Mouse (Mus musculus) kidney, embryonic 16.5 days (tissue): Measurements from ENCODE around the gene Ehd1. TPM values are rescaled to one million over a fixed set of nuclear protein-coding genes. Genes with fewer than 3 reads are reported as not detected.

Experiments used
- ATAC-seq: fragments of 200-750 bp; cut with Nextera tagmentation; 2 replicates; pipeline ENCODE4 v1.8.0; 2017; ENCODE audit warnings: moderate TSS enrichment; ENCODE audit not compliant: low FRiP score, low TSS enrichment
- H3K27ac ChIP-seq: fragments of 300-500 bp; sonication (generic); 2 replicates; pipeline ENCODE4 v1.5.1; 2014; ENCODE audit warnings: low read length
- H3K27me3 ChIP-seq: fragments of 300-500 bp; sonication (generic); 2 replicates; pipeline ENCODE4 v1.6.1; 2014; ENCODE audit warnings: low read length, control low read depth, mixed read lengths; ENCODE audit not compliant: insufficient read depth
- H3K36me3 ChIP-seq: fragments of 300-500 bp; sonication (generic); 2 replicates; pipeline ENCODE4 v1.6.1; 2014; ENCODE audit warnings: low read length, control low read depth, mixed read lengths; ENCODE audit not compliant: insufficient read depth
- H3K4me1 ChIP-seq: fragments of 300-500 bp; sonication (generic); 2 replicates; pipeline ENCODE4 v1.6.1; 2014; ENCODE audit warnings: low read length, control low read depth, mixed read lengths; ENCODE audit not compliant: insufficient read depth
- H3K4me2 ChIP-seq: fragments of 300-500 bp; sonication (generic); replicated peaks from 2 replicates; pipeline ENCODE4 v1.6.1; 2014; ENCODE audit warnings: low read depth, low read length
- H3K4me3 ChIP-seq: fragments of 300-500 bp; sonication (generic); 2 replicates; pipeline ENCODE4 v1.5.1; 2014; ENCODE audit warnings: mild to moderate bottlenecking, low read length
- H3K9ac ChIP-seq: fragments of 300-500 bp; sonication (generic); replicated peaks from 2 replicates; pipeline ENCODE4 v1.6.1; 2014; ENCODE audit warnings: low read length
- H3K9me3 ChIP-seq: fragments of 300-500 bp; sonication (generic); 2 replicates; pipeline ENCODE4 v1.6.1; 2016; ENCODE audit warnings: low read length, control low read depth
- WGBS: fragments of 180-500 bp; shearing (Covaris S2); extraction: QIAGEN DNeasy Blood & Tissue Kit; methylation state at CpG from one replicate; pipeline ENCODE4 v1.1.7; 2014; 5-methylcytosine and 5-hydroxymethylcytosine counted together
- polyA plus RNA-seq: library from polyadenylated mRNA; unstranded; fragments of >200 nt; fragmentation: Nextera tagmentation; extraction: Ambion mirVana; gene quantifications from 2 replicates; pipeline ENCODE4 v1.2.1, GENCODE M21; 2015

Ehd1 gene
- polyA plus RNA-seq, 1 experiment from 2014 or later: 84.2 TPM

DNA sequence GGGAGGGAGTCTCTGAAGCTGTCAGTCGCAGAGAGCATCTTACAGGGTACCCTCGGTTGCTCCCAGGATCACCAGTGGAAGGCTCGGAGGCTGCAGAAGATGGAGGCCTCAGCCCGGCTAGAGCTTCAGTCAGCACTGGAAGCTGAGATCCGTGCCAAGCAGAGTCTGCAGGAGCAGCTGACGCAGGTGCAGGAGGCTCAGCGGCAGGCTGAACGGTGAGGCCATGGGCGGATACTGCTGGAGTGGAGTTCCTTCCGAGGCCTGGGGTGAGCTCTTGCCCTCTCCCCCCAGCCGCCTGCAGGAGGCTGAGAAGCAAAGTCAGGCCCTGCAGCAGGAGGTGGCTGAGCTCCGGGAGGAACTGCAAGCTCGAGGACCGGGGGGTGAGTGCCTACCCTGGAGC lies 39.0 kb downstream of the Ehd1 start:
- no peak for ATAC-seq
- 74% methylated on average over 14 of the region's 14 CpGs for WGBS

DNA sequence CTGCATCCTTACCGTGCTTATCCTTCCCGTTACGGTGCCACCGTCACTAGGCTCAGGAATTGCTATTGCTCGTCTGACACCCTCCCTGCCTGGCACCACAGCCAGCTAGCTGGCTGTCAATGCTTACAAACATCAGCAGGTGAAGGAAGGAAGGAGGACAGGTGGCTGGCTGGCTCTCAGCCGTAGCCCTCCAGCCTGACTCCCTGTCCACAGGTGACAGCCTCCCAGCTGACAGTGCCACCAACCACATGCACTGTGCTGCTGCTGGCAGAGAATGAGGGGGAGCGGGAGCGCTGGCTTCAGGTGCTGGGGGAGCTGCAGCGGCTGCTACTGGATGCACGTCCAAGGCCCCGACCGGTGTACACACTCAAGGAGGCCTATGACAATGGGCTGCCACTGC lies 41.6 kb downstream of the Ehd1 start:
- Histone ChIP-seq H3K4me2 (no peak overlapping the region), H3K36me3 (peaks cover 72% of the 10 kb centered on the region), H3K4me3 (no peak overlapping the region), H3K9me3 (no peaks in the 10 kb centered on the region), H3K4me1 (no peaks in the 10 kb centered on the region), H3K27ac (no peak overlapping the region), H3K9ac (no peak overlapping the region), H3K27me3 (no peaks in the 10 kb centered on the region)
- 91% methylated on average over 12 of the region's 12 CpGs for WGBS
- ATAC-seq: no peak

More for the DNA sequence above, 39.0 kb downstream of the Ehd1 start:
- Histone ChIP-seq H3K9ac (no peak overlapping the region), H3K4me1 (no peaks in the 10 kb centered on the region), H3K4me2 (no peak overlapping the region), H3K27me3 (no peaks in the 10 kb centered on the region), H3K9me3 (no peaks in the 10 kb centered on the region), H3K36me3 (peaks cover 65% of the 10 kb centered on the region), H3K27ac (no peak overlapping the region), H3K4me3 (no peak overlapping the region)

DNA sequence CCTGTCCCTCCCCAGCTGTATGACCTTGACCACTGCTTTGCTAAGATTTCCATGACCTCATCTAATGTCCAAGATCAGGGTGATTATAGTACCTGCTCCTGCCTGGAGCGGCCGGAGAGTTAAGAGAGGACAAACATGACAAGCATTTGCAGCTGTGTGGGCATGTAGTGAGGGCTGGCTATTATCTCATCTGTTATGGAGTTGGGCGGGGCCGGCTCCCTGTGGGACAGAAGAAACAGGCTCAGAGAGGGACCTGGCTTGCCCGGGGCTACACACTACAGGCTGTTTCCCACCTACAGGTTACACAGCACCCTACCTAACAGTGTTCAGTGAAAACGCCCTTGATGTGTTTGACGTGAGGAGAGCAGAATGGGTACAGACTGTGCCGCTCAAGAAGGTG lies 44.8 kb downstream of the Ehd1 start:
- 78% methylated on average over 8 of the region's 8 CpGs for WGBS
- Histone ChIP-seq H3K27me3 (no peaks in the 10 kb centered on the region), H3K9me3 (no peaks in the 10 kb centered on the region), H3K36me3 (peaks cover 56% of the 10 kb centered on the region), H3K4me1 (no peaks in the 10 kb centered on the region), H3K4me3 (no peak overlapping the region), H3K9ac (no peak overlapping the region), H3K27ac (no peak overlapping the region), H3K4me2 (no peak overlapping the region)
- 0 out of 2 replicates have a peak, but pooled peaks have one; percentile 21 for ATAC-seq

DNA sequence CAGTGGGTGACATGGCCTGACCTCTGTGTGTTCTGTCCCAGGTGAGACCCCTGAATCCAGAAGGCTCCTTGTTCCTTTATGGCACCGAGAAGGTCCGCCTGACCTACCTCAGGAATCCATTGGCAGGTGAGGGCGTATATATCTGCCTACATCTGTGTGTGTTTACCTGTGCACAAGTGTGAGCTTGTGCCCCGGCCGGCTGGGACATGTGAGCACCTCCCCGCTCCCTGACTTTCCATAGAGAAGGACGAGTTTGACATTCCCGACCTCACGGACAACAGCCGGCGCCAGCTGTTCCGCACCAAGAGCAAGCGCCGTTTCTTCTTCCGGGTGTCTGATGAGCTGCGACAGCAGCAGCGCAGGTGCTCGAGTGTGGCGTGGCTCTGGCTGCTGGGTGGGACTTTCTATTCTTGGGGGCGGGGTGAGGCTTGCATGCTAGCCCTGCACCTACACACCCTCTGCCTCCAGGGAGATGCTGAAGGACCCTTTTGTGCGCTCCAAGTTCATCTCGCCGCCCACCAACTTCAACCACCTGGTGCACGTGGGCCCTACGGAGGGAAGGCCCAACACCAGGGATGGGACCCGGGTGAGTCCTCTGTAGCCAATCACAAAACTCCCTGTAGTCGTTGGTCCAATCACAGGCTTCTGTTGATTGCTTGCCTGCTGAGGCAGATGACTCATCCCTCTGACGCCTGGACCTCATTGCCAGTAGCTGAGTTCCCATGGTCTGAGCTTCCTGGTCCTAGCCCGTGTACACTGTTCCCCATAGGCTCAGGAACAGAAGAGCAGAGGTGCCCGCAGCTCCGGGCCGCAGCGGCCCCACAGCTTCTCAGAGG lies 45.5 kb downstream of the Ehd1 start:
- ATAC-seq: peak; percentile 37; the same call in 1 of the 2 replicates

DNA sequence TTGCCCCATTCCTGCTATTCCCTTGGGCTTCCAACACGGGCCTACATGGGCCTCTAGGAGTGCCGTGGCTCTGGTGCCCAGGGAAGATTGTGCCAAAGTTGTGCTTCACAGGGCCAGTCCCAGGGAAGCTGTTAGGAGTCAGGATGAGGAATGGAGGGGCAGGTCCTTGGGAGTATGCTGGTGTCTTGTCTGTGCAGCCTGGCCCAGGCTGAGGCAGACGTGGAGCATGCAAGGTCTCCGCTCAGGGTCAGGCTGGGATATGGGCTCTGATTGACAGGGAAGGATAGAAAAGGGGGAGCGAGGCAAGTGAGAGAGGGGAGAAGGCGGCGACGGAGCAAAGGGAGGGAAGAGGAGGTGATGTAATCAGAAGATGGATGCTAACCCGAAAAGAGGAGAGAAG lies 48.2 kb downstream of the Ehd1 start:
- Histone ChIP-seq H3K27ac (no peak overlapping the region), H3K4me3 (no peak overlapping the region), H3K9me3 (no peaks in the 10 kb centered on the region), H3K4me2 (no peak overlapping the region), H3K9ac (no peak overlapping the region), H3K36me3 (peaks cover 29% of the 10 kb centered on the region; the same call in 1 of the 2 replicates), H3K27me3 (no peaks in the 10 kb centered on the region), H3K4me1 (no peaks in the 10 kb centered on the region)
- WGBS: 84% methylated on average over 9 of the region's 9 CpGs
- ATAC-seq: no peak

More for the DNA sequence above, 45.5 kb downstream of the Ehd1 start:
- Histone ChIP-seq H3K4me1 (no peaks in the 10 kb centered on the region), H3K4me3 (no peak overlapping the region), H3K36me3 (peaks cover 50% of the 10 kb centered on the region), H3K9ac (no peak overlapping the region), H3K27me3 (no peaks in the 10 kb centered on the region), H3K27ac (no peak overlapping the region), H3K9me3 (no peaks in the 10 kb centered on the region), H3K4me2 (no peak overlapping the region)
- 72% methylated on average over 33 of the region's 33 CpGs for WGBS

DNA sequence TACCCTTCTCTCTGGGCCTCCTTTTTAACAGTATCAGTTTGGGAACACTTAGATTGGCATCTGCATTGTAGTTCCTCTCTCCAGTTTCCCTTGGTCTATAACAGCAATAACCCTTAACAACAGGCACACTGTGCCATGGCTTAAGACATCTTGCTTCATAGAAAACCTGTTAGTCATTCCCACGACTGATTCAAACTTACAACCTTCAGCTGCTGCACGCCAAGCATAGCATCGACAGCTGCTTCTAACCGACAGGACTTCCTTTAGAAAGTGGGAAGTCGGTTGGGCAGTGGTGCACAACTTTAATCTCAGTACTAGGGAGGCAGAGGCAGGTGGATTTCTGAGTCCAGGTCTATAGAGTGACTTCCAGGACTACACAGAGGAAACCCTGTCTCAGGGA lies 54.7 kb downstream of the Ehd1 start:
- WGBS: 56% methylated on average over 5 of the region's 5 CpGs

DNA sequence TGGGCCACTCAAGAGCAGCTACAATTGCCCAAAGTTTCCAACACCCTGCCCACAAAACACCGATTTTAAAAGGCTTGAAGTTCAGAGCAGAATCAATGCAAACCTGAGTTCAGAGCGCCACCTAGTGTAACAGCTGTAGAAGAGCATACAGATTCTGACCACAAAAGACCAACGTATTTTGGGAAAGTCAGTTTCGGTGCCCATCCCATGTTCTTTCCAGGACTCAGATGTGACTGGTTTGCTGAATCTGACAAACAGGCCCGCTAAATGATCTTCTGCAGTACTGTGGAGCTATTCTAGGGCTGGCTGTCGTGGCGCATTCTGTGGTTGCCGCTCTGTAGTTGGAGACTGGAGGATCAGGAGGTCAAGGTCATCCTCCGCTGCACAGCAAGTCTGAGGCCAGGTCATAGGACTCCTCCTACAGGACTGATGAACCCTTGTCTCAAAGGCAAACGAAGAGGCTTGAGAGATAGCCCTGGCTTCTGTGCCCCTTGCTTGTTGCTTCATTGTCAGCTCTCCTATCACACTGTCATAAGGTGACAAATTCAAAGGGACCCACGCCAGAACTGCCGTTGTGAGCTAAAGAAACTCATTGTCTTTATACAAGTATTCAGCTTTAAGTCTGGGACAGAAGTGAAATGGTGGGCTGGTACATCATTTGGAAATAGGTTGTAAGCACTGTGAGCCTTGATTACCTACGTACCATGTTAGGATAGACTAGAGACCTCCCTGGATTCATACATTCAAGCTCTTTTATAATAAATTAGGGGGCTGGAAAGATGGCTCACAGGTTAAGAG lies 55.4 kb downstream of the Ehd1 start:
- Histone ChIP-seq H3K4me3 (peak overlapping the region; percentile 23), H3K27me3 (no peaks in the 10 kb centered on the region), H3K9me3 (no peaks in the 10 kb centered on the region), H3K9ac (peak overlapping the region; percentile 68), H3K27ac (no peak overlapping the region), H3K4me2 (peak overlapping the region; percentile 56), H3K4me1 (peaks cover 26% of the 10 kb centered on the region), H3K36me3 (peaks cover 2% of the 10 kb centered on the region; the same call in 1 of the 2 replicates)
- 19% methylated on average over 13 of the region's 13 CpGs for WGBS
- ATAC-seq: no peak

More for the DNA sequence above, 54.7 kb downstream of the Ehd1 start:
- Histone ChIP-seq H3K9me3 (no peaks in the 10 kb centered on the region), H3K36me3 (no peaks in the 10 kb centered on the region), H3K27me3 (no peaks in the 10 kb centered on the region), H3K9ac (peak overlapping the region; percentile 68), H3K4me1 (peaks cover 18% of the 10 kb centered on the region), H3K4me2 (0 out of 2 replicates have a peak overlapping the region, but pooled peaks have one; percentile 56), H3K27ac (no peak overlapping the region), H3K4me3 (no peak overlapping the region)
- no peak for ATAC-seq

DNA sequence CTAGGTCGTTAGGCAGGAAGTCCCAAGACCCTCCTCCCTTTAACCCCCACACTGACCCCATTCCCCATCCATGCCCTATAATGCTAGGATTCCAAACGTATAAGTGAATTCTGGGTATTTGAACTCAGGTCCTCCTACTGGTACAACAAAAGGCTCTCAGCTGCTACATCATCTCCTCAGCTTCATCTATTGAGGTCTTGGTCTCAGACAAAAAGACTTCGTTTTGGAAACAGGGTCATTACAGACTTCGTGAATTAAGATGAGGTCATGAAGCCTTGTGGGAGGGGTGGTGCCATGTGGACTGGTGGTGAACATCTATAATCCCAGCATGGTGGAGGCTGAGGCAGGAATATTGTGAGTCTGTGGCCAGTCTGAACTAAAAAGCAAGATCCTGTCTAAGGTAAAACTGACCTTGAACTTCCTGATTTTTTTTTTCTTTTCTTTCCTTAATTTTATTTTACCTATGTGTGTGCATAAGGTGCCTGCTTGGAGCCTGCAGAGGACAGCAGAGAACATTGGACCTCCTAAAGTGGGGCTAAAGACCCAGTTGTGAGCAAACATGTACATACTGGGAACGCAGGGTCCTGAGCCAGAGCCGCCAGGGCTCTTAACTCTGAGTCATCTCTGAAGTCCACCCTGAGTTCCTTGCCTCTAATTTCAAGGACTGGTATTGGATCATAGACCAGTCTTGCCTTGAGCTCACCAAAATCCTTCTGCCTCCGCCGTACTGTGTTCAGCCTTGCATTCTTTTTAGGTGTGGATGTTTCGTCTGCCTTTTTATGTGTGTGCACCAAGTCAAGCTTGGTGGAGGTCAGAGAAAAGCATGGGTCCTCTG lies 57.5 kb downstream of the Ehd1 start:
- Histone ChIP-seq H3K27ac (peak overlapping the region; percentile 82), H3K9ac (peak overlapping the region; percentile 64), H3K4me3 (peak overlapping the region; percentile 87), H3K27me3 (no peaks in the 10 kb centered on the region), H3K9me3 (no peaks in the 10 kb centered on the region), H3K4me1 (peaks cover 31% of the 10 kb centered on the region), H3K4me2 (peak overlapping the region; percentile 94), H3K36me3 (peaks cover 22% of the 10 kb centered on the region)
- peak; percentile 12 for ATAC-seq
- WGBS: 56% methylated on average over 9 of the region's 9 CpGs

DNA sequence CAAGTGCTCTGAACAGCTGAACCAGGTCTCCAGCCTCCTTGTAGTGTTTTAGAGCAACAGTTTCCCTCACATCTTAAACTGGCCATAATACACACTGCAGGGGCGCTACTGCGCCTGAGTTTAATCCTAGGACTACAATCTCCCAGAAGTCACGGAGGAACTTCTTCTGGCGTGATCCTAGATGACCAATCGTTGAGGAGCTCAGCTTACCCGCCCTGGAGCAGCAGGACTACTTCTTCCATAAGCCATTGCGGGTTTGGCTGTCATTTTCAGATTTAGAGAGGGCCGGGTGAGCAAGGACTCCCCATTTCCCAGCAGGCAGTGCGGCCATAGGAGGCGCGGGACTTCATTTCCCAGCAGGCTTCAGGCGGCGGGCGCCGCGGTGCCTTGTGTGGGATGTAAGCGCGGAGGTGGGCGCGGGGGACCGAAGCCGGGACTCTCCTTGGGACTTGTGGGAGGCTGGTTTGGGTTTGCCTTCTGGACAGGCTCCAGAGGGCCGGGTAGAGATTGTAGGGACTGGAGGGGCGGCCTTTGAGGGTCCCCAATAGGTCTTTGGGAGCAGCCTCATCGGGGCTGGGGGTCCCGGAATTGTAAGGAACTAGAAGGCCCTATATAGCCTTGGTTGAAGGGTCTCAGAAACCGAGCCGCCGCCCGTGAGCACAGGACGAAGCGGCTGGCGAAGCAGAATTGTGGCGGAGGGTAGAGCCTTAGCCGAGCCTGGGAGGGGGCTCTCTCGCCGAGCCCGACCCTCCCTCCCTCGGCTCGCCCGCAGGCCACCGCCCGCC lies 58.3 kb downstream of the Ehd1 start, which contains the start of gene Men1:
Gene Men1 (plus strand): TSS at position 307 of the 785 bp plus-strand sequence.
- Histone ChIP-seq H3K27ac (peak within 1 kb of the TSS; percentile 82), H3K4me3 (peak within 1 kb of the TSS; percentile 87), H3K36me3 (peaks cover 31% of the 10 kb centered on the region), H3K27me3 (no peaks in the 10 kb centered on the region), H3K4me2 (peak within 1 kb of the TSS; percentile 94), H3K4me1 (peaks cover 39% of the 10 kb centered on the region), H3K9ac (peak within 1 kb of the TSS; percentile 85), H3K9me3 (no peaks in the 10 kb centered on the region)
- WGBS: under 1% methylated on average over 40 of the region's 43 CpGs
- ATAC-seq: peak; percentile 93
